Mouse (Mus musculus): ENCODE results near the gene Psmg3. TPM values are rescaled to one million over a fixed set of nuclear protein-coding genes. Genes with fewer than 3 reads are reported as not detected.

Gene Psmg3
- polyA plus RNA-seq (2012; rRNA removed): 37.7 and 50.5 TPM in 2 replicates

DNA sequence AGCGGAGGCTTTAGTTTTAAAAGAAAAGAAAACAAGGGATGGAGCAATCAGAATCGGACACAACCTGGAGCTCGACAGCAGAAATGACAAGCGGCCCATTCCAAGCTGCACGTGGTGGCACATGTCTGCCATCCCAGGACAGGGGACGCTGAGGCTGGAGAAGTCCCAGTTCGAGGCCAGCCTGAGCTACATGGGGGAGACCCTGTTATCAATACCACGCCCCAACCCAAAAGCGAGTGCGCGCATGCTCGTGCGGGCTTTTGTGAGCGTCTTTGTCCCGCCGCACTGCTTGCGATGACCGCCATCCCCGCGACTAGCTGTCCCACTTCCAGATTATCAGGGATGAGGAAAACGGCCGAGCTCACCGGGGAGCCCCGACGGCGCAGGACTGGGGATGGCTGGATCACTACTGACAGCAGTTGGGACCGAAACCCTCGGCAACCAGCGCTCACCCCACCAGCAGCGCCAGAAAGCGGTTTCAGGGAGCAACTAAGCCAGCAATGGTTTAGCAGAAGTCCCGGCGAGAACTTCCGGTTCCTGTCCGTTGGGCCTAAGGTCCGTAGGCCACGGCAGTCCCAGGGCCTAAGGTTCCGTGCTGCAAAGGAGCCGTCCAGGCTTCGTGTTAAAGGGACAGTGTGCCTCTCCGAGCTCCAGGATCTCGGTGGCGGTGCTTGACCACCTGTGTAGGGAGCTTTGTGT lies at the start of gene Psmg3, which contains the start of gene Gm26938:
Psmg3 (minus strand) TSS at position 529 of the 699 bp plus-strand sequence.
Gm26938 (minus strand) TSS at position 51 of the 699 bp plus-strand sequence.

DNA sequence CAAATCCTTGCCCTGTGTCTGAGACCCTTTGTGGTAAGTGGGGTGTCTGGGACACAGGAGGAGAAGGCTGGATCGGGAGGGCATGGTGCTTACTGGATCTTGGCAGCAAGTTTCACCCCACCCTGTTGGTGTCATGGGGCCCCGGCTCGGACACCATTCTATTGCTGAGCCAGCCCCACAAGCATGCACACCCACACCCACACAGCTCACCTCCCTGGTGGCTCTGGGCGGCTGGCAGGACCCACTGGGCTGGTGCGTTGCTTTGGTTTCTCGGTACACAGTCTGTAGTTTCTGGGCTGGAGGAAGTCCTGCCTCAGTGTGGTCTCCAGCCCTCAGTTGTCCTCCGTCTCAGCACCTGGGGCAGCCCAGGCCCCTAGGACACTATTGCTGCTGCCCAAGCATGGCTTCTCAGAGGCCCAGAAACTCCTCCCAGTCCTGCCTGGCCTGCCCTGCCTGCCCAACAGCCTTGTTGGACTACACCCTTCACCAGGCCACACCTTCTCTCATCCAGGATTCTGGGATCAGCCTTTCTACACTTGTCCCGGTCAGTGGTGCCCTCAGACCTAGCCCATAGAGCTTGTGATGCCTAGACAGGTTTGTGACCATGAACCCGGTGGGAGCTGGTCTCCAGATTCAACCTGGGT lies 7.0 kb downstream of the Psmg3 start, which contains the start of gene Tmem184a:
Tmem184a (minus strand) TSS at position 380 of the 644 bp plus-strand sequence.

DNA sequence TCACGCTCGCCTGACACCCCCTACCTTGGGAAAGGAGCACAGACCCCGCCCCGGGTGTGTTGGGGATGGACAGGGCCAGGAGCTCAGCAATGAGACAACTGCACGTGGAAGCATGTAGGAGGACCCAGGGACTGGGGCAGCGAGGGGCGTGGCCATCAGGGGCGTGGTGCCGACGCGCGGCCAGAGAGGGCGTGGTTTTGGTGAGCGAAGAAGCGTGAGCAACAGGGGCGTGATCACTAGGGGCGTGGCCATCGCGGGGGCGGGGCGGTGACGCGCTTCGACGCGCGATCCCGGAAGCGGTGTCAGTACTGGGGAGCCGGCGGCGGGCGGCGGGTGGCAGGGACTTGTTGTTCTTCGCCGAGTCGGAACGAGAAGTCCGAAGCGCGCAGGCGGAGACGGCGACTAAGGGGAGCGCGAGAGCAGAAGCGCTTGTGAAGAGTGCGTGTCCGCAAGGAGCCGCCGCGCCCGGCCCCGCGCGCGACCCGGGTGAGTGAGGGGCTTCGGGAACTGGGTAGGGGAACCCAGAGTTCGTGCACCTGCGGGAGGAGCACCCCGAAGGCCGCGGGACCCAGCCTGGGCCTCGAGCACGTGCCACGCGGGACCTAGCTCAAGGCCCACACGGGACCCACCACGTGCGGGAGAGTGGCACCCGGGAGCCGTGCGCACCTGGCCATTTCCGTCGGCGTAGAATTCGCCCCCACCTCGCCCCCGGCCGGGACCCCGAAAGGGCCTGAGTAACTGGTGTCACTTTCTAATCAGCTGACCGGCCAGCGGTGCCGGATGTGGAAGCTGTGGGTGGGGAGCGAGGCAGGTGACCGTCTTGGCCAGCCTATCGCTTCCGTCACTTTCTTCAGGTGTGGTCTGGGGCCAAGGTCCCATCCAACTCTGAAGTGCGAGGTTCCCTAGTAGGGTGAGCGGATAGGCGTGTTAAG lies 35.2 kb downstream of the Psmg3 start, which contains the start of gene Mafk:
Mafk (plus strand) TSS at position 287 of the 932 bp plus-strand sequence.

GRCm38 (mm10) chr5:139775216-139775926 lies 51.3 kb downstream of the Psmg3 start, which contains the start of gene Ints1:
Ints1 (minus strand) TSS chr5:139775674.

Other genes with a start within 250 kb of the Psmg3 start
- 6.3 and 6.6 TPM in 2 replicates for gene Micall2, start 90.5 kb downstream of the Psmg3 start, polyA plus RNA-seq (2012; rRNA removed)
- gene Ints1, start 51.2 kb downstream of the Psmg3 start, polyA plus RNA-seq (2012; rRNA removed): 91.7 and 94.2 TPM in 2 replicates
- 25.7 and 29.3 TPM in 2 replicates for gene Mafk, start 35.4 kb downstream of the Psmg3 start, polyA plus RNA-seq (2012; rRNA removed)
- gene Tmem184a, start 7.0 kb downstream of the Psmg3 start, polyA plus RNA-seq (2012; rRNA removed): 68.6 and 192 TPM in 2 replicates
- not detected in 2 replicates for gene Gm26938, start 478 bp downstream of the Psmg3 start, polyA plus RNA-seq (2012; rRNA removed)
- gene Elfn1, start 81.1 kb upstream of the Psmg3 start, polyA plus RNA-seq (2012; rRNA removed): 4.7 and 5.3 TPM in 2 replicates